Mouse (Mus musculus) heart, adult 2 months (tissue): ENCODE results near the gene Gpr157. TPM values are rescaled to one million over a fixed set of nuclear protein-coding genes. Genes with fewer than 3 reads are reported as not detected.

Source experiments
- DNase-seq, 2 experiments: peaks; one replicate each; pipeline ENCODE4 v3.0.0; 2021
- H3K27ac ChIP-seq: fragments of 200-600 bp; 2 replicates; pipeline ENCODE4 v1.8.1; 2022
- H3K27me3 ChIP-seq: fragments of 200-500 bp; 2 replicates; pipeline ENCODE4 v1.6.1; 2012; ENCODE audit warnings: mild to moderate bottlenecking, low read length, inconsistent platforms, mixed read lengths; ENCODE audit not compliant: control insufficient read depth, insufficient read depth
- H3K36me3 ChIP-seq: fragments of 200-500 bp; 2 replicates; pipeline ENCODE4 v1.6.1; 2012; ENCODE audit warnings: low read length, inconsistent platforms; ENCODE audit not compliant: control insufficient read depth, insufficient read depth
- H3K4me1 ChIP-seq: fragments of 200-500 bp; 2 replicates; pipeline ENCODE4 v1.6.1; 2011; ENCODE audit warnings: low read length; ENCODE audit not compliant: control insufficient read depth, insufficient read depth
- H3K4me3 ChIP-seq: fragments of 200-600 bp; 2 replicates; pipeline ENCODE4 v1.8.1; 2022
- H3K79me2 ChIP-seq: fragments of 200-500 bp; replicated peaks from 2 replicates; pipeline ENCODE4 v1.6.1; 2012; ENCODE audit warnings: mild to moderate bottlenecking, inconsistent platforms, low read length, moderate library complexity, mixed read lengths; ENCODE audit not compliant: control insufficient read depth, insufficient read depth
- H3K9ac ChIP-seq: fragments of 200-500 bp; 2 replicates; pipeline ENCODE4 v1.6.1; 2012; ENCODE audit warnings: low read depth, mild to moderate bottlenecking, control low read depth, inconsistent platforms, low read length, mixed read lengths
- CTCF ChIP-seq: fragments of 200-600 bp; IDR thresholded peaks from 2 replicates; pipeline ENCODE4 v1.8.1; 2022; ENCODE audit warnings: antibody characterized with exemption, mild to moderate bottlenecking, moderate library complexity
- EP300 ChIP-seq: fragments of 200-500 bp; IDR thresholded peaks from 2 replicates; pipeline ENCODE4 v1.6.1; 2011; ENCODE audit warnings: low read depth, low read length, control low read depth; ENCODE audit not compliant: insufficient read depth
- POLR2A ChIP-seq: fragments of 200-500 bp; IDR thresholded peaks from 2 replicates; pipeline ENCODE4 v1.6.1; 2011; ENCODE audit warnings: mild to moderate bottlenecking, low read depth, low read length, control low read depth; ENCODE audit not compliant: insufficient read depth
- WGBS: fragments of 180-500 bp; shearing (Covaris S2); methylation state at CpG from one replicate; pipeline ENCODE4 v1.1.7; 2018; 5-methylcytosine and 5-hydroxymethylcytosine counted together
- intact Hi-C: fragments of 180-260 bp; cut with DNase I; formaldehyde crosslinking; loops from one replicate; pipeline ENCODE4 v1.15.1; 2025
- polyA plus RNA-seq: library from polyadenylated mRNA; depleted of rRNA; stranded (reverse); fragments of >200 nt; gene quantifications from 2 replicates; pipeline ENCODE4 v1.2.3, GENCODE M21; 2012
- total RNA-seq, 2 experiments: library from RNA; stranded (reverse); gene quantifications; 2 replicates each; pipeline ENCODE4 v1.2.3; 2021

Gpr157 gene
- total and polyA plus RNA-seq, 3 experiments, result 21.8 to 42.4 (median 34.2) TPM

GRCm38 (mm10) chr4:150118163-150118562, 31.0 kb downstream of the Gpr157 start:
- DNase-seq, result no peak
- Histone ChIP-seq H3K36me3 (no peaks in the 10 kb centered on the region), H3K79me2 (no peaks in the 10 kb centered on the region), H3K27ac (no peak overlapping the region), H3K4me3 (no peak overlapping the region), H3K9ac (no peak overlapping the region), H3K27me3 (no peaks in the 10 kb centered on the region; the same call in 1 of the 2 replicates), H3K4me1 (no peaks in the 10 kb centered on the region)
- TF ChIP-seq POLR2A, result no peak
- TF ChIP-seq CTCF, result no peak
- no peak for TF ChIP-seq EP300
- intact Hi-C loops, result no loop called here
- WGBS, result 67% methylated on average over 6 of the region's 6 CpGs

GRCm38 (mm10) chr4:150119055-150119454, 31.9 kb downstream of the Gpr157 start, which contains the start of gene Slc2a5:
TSS of gene Slc2a5 (plus strand) at chr4:150119283.
- no peak within 1 kb of the TSS for H3K9ac ChIP-seq
- 16% methylated on average over 15 of the region's 15 CpGs for WGBS
- TF ChIP-seq POLR2A (no peak), CTCF (no peak), EP300 (no peak)

GRCm38 (mm10) chr4:150119640-150120039, 32.5 kb downstream of the Gpr157 start:
- Histone ChIP-seq H3K79me2 (no peaks in the 10 kb centered on the region), H3K27ac (no peak overlapping the region), H3K4me1 (no peaks in the 10 kb centered on the region), H3K27me3 (no peaks in the 10 kb centered on the region; the same call in 1 of the 2 replicates), H3K36me3 (no peaks in the 10 kb centered on the region), H3K9ac (no peak overlapping the region), H3K4me3 (no peak overlapping the region)
- DNase-seq, result no peak
- no peak for TF ChIP-seq CTCF
- no peak for TF ChIP-seq POLR2A
- TF ChIP-seq EP300, result no peak
- 70% methylated on average over 14 of the region's 14 CpGs for WGBS
- intact Hi-C loops, result no loop called here

More at GRCm38 (mm10) chr4:150119055-150119454, 31.9 kb downstream of the Gpr157 start, which contains the start of gene Slc2a5:
- no peaks in the 10 kb centered on the region; the same call in 1 of the 2 replicates for H3K27me3 ChIP-seq
- H3K27ac ChIP-seq, result no peak within 1 kb of the TSS
- no peak within 1 kb of the TSS for H3K4me3 ChIP-seq
- no peaks in the 10 kb centered on the region for H3K79me2 ChIP-seq
- no peaks in the 10 kb centered on the region for H3K36me3 ChIP-seq
- H3K4me1 ChIP-seq, result no peaks in the 10 kb centered on the region
- intact Hi-C loops, result no loop called here
- no peak for DNase-seq

- 52% methylated on average over 15 of the region's 15 CpGs for WGBS
These were observed 33.1 kb downstream of the Gpr157 start for GRCm38 (mm10) chr4:150120173-150120833.

GRCm38 (mm10) chr4:150121430-150121829, 34.3 kb downstream of the Gpr157 start:
- Histone ChIP-seq H3K79me2 (no peaks in the 10 kb centered on the region), H3K27ac (no peak overlapping the region), H3K4me1 (no peaks in the 10 kb centered on the region), H3K27me3 (no peaks in the 10 kb centered on the region), H3K4me3 (no peak overlapping the region), H3K9ac (no peak overlapping the region), H3K36me3 (no peaks in the 10 kb centered on the region)
- intact Hi-C loops, result no loop called here
- TF ChIP-seq CTCF, result no peak
- TF ChIP-seq EP300, result no peak
- no peak for TF ChIP-seq POLR2A
- 71% methylated on average over 8 of the region's 8 CpGs for WGBS
- DNase-seq, result no peak

More at GRCm38 (mm10) chr4:150120173-150120833, 33.1 kb downstream of the Gpr157 start:
- H3K9ac ChIP-seq, result no peak overlapping the region
- DNase-seq, result no peak
- H3K4me1 ChIP-seq, result no peaks in the 10 kb centered on the region
- no peak overlapping the region for H3K4me3 ChIP-seq
- no peaks in the 10 kb centered on the region for H3K27me3 ChIP-seq
- TF ChIP-seq CTCF, result no peak
- TF ChIP-seq EP300, result no peak
- TF ChIP-seq POLR2A, result no peak
- intact Hi-C loops, result no loop called here
- H3K79me2 ChIP-seq, result no peaks in the 10 kb centered on the region
- H3K27ac ChIP-seq, result no peak overlapping the region
- H3K36me3 ChIP-seq, result no peaks in the 10 kb centered on the region

- H3K4me3 ChIP-seq, result no peak overlapping the region
- 22% methylated on average over 3 of the region's 3 CpGs for WGBS
- TF ChIP-seq EP300 (no peak), CTCF (no peak)
- no peak overlapping the region for H3K27ac ChIP-seq
- H3K4me1 ChIP-seq, result no peaks in the 10 kb centered on the region
- H3K9ac ChIP-seq, result no peak overlapping the region
- no peaks in the 10 kb centered on the region for H3K27me3 ChIP-seq
- intact Hi-C loops, result no loop called here
- H3K36me3 ChIP-seq, result no peaks in the 10 kb centered on the region
- no peak for DNase-seq
- H3K79me2 ChIP-seq, result no peaks in the 10 kb centered on the region
These were observed 35.3 kb downstream of the Gpr157 start for GRCm38 (mm10) chr4:150122476-150122875.
